Mouse (Mus musculus): ENCODE data around the gene Wwc1.

DNA sequence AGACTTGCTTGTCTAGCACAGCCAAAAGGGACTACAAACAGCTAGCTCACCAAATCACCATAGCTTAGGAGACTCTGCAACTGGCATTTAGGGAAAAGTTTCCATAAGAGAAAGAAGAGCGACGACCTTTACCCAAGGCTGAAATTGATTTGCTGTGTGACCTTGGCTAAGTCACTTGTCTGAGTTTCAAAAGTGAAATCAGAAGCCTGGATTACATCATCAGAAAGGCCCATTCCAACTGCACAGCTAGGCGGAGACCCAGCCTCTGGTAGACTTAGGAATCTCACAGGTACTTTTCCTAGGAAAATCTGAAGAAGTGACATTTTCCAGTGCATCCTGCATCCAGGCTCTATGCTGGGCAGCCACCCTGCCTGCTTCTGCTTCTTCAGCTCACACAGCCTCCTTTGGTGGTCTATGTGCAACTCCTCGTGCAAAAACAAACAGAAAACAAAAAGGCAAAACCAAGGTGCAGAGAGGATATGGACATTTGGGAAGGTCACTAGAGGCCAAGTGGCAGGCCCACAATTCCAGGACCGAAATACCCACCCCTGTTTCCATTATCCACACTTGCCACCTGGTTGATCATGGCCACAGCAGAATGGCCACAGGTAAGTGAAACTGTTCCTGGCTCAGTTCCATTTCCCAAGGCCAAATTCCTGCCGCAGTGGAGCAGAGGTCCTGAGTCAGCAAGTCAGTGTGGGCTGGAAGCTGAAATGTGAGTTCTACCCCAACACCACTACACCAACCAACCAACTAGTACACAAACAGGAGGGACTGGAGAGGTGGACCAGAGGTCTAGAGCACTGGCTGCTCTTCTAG lies 5.5 kb downstream of the Wwc1 start:
- TF ChIP-seq CTCF (IDR thresholded peaks at IDR 0.05; ENCODE audit: borderline replicate concordance, insufficient read depth, low read depth, low read length) (no peak), POLR2A (IDR thresholded peaks at IDR 0.05; ENCODE audit: borderline replicate concordance, insufficient read depth, low read length) (no peak)

Data from cerebellum, adult 2 months (tissue).